Mouse (Mus musculus) 3134 (cell line): ENCODE measurements around the gene Npcd.

Experiments used
- DNase-seq: peaks from one replicate; pipeline ENCODE4 v3.0.0-alpha.2; 2011; ENCODE audit warnings: low spot score; ENCODE audit not compliant: insufficient read length; ENCODE audit errors: extremely low read depth

The Npcd gene

DNA sequence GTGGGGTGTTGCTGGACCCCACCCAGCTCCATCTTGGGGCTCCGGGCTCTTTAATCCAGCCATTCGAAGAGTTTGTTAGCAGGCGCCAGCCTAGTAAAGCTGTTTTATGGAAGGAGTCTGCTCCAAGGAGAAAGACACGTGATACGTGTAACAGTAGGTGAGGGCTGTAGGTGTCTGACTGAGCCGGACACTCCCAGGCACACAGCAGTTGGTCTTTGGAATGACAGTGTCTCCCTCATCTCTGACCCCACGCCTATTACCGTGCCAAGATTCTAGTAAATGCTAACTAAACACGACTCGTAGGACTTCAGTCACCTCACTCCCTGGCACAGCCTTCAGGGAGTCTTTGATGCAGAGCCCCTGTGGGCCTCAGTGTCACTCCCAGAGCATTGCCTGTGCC is 88.7 kb downstream of the Npcd start:
- no peak for DNase-seq

DNA sequence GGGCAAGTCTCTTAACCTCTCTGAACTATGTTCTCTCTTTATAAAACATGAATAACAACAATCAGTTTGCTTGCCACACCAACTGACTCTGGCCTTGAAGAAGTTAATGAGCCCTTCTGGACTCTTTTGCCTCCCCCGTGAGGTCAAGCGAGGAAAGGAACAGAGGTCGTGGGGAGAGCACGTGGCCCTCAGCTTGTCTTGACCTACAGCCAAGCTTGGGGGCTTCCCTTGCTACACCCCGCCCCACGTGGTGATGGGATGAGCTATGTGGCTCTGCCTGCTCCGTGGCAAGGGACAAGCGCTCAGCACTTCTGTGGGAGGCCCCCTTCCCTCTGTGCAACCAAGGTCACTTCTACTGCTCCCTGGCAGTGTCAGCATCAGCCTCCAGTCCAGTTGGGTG is 89.3 kb downstream of the Npcd start:
- DNase-seq, result no peak

DNA sequence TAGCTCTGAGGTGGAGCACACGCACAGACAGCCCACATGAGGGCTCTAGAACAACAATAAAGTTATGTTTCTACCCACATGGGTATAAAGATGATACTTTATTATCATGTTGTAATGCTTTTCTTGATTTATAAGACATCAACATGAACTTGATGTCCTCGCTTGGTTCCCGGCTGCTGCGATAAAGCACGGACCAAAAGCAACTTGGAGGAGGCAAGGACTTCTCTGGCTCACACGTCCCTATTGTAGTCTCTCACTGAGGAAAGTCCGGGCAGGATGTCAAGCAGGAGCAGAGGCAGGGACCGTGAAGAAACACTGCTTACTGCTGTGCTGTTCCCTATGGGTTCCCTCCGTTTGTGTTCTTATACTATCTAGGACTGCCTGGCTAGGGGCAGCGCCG is 90.0 kb downstream of the Npcd start:
- DNase-seq, result no peak

DNA sequence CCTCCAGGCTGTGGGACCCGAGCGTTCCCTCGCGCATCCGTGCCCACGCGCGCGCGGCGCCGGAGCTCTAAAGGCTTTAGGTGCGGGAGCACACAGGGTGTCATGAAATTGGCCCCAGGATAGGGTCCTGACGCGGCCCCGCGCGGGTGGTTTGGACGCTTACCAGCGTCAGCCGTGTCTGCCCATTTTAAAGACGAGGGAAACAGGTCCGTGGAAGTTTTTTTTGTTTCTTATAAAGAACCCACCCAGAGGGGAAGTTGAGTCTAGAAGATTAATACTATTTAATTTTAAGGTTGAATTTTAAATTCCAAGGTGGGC is 91.4 kb downstream of the Npcd start:
- DNase-seq, result no peak

GRCm38 (mm10) chr15:79741921-79742705 is 91.9 kb downstream of the Npcd start, which contains the start of gene Sun2:
Gene Sun2, minus strand, starts transcription at chr15:79742536.
- peak; percentile 96 for DNase-seq

DNA sequence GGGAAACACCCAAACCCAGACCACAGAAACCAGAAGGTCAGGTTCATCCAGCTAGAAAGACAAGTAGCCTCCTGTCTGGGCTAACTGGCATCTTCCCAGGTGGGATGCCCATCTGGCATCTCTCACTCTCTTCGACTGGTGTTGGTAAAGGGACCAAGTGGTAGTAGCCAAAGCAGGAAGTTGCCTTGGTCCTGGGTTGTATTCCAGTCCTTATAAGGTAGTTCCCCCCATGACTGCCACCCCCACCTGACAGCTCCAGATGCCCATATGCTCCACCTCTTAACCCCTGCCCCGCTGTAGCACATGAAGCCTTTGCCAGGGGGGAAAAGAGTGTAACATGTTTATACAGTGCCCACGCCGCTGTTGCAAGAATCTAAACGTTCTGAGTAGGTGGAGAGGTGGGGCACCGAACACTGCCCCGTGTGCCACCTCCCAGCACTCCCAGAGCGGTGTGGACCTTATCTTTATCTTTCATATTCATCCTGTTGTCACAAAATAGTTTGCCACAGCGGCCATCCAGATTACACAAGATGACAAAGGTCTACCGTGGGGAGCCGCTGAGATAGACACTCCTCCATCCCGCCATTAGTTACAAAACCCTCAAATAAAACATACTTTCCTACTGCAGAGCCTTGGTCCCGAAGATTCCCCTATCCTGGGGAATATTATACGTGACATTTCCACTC is 92.7 kb downstream of the Npcd start:
- peak; percentile 66 for DNase-seq

DNA sequence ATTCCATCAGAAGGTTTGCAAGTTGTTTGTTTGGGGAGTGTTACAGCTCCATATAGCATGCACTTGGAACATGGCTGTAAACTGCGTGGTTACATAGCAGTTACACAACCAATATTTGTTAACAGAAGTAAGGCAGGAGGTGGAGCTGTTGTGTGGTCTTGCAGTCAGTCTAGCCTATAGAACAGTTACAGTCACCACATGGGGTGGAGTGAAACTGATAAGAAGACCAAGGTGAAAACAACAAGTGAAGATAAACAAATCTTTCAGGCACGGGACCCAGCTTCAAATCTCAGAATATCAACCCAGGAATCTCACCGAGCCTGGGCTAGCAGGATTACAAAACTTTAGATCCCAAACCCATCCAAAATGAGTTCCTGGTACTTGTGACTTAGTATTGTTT is 93.3 kb downstream of the Npcd start:
- DNase-seq, result no peak
